Mouse (Mus musculus) G1E (cell line): ENCODE data around the gene Wfdc17.

ENCODE experiments used
- CTCF ChIP-seq: IDR thresholded peaks from 2 replicates; pipeline ENCODE4 v1.5.1; 2012; ENCODE audit warnings: low read depth, low read length, inconsistent platforms, mixed read lengths
- GATA1 ChIP-seq: IDR thresholded peaks from 2 replicates; pipeline ENCODE4 v1.6.1; 2012; ENCODE audit warnings: borderline replicate concordance, low read length, inconsistent platforms, mixed read lengths
- GATA2 ChIP-seq: IDR thresholded peaks from 2 replicates; pipeline ENCODE4 v1.6.1; 2012; ENCODE audit warnings: low read depth, low read length, inconsistent platforms, borderline replicate concordance
- POLR2AphosphoS5 ChIP-seq: IDR thresholded peaks from 2 replicates; pipeline ENCODE4 v1.6.1; 2012; ENCODE audit warnings: low read depth, low read length, inconsistent platforms; ENCODE audit not compliant: insufficient replicate concordance
- TAL1 ChIP-seq: conservative IDR thresholded peaks from 2 replicates; pipeline ENCODE4 v1.6.1; 2012; ENCODE audit warnings: low read depth, low read length, inconsistent platforms, mixed read lengths

GRCm38 (mm10) chr11:83740443-83740991 is 36.7 kb downstream of the Wfdc17 start:
- TF ChIP-seq CTCF (no peak), POLR2AphosphoS5 (no peak), GATA2 (no peak), TAL1 (no peak), GATA1 (no peak)
